Mouse (Mus musculus): ENCODE measurements around the gene Tnfrsf25. TPM values are rescaled to one million over a fixed set of nuclear protein-coding genes. Genes with fewer than 3 reads are reported as not detected.

The Tnfrsf25 gene
- total and polyA plus RNA-seq, 3 experiments, result 1.5 TPM; not detected in 2

- H3K27ac ChIP-seq (ENCODE audit: insufficient read depth, low read depth), result no peak overlapping the region
- dilution Hi-C loops (cut with MboI; ENCODE audit: extremely low pct_ligation_motif_present, extremely low pct_unique_long_range_greater_than_20kb, low sequenced_read_pairs) (no loop called here), in situ Hi-C loops (cut with MboI; ENCODE audit: low pct_ligation_motif_present, low pct_unique_long_range_greater_than_20kb, low sequenced_read_pairs) (no loop called here)
Observed at GRCm38 (mm10) chr4:152125161-152126025, 9.7 kb downstream of the Tnfrsf25 start.

GRCm38 (mm10) chr4:152126026-152126920 is 10.5 kb downstream of the Tnfrsf25 start:
- H3K27me3 ChIP-seq (replicated peaks), result peaks cover 91% of the 10 kb centered on the region
- no peak for DNase-seq (ENCODE audit: extremely low read depth)
- no peaks in the 10 kb centered on the region for H3K79me2 ChIP-seq (replicated peaks; ENCODE audit: control insufficient read depth, extremely low read depth, insufficient read depth, poor library complexity, severe bottlenecking)
- in situ Hi-C loops (cut with MboI; ENCODE audit: low pct_ligation_motif_present, low pct_unique_long_range_greater_than_20kb, low sequenced_read_pairs) (no loop called here), dilution Hi-C loops (cut with MboI; ENCODE audit: extremely low pct_ligation_motif_present, extremely low pct_unique_long_range_greater_than_20kb, low sequenced_read_pairs) (no loop called here)
- H3K36me3 ChIP-seq (replicated peaks in 1 of 2; ENCODE audit: control insufficient read depth in 1 of 2, insufficient read depth in 1 of 2, low read length in 1 of 2), result no peaks in the 10 kb centered on the region
- H3K4me3 ChIP-seq (replicated peaks in 1 of 3; ENCODE audit: low read depth in 2 of 3, low read length in 2 of 3, poor library complexity in 1 of 3), result no peak overlapping the region
- H3K4me2 ChIP-seq (ENCODE audit: insufficient read depth, low read depth, poor library complexity, severe bottlenecking), result no peak overlapping the region
- no peak for TF ChIP-seq HCFC1 (IDR thresholded peaks at IDR 0.05; ENCODE audit: low read depth, low read length)
- no peak for TF ChIP-seq POLR2A (IDR thresholded peaks at IDR 0.05; ENCODE audit: low read depth, low read length)
- TF ChIP-seq GABPA (IDR thresholded peaks at IDR 0.05; ENCODE audit: insufficient replicate concordance, low read depth, low read length), result no peak
- no peak for TF ChIP-seq MAX (IDR thresholded peaks at IDR 0.05; ENCODE audit: low read length)
- no peak for TF ChIP-seq SIN3A (IDR thresholded peaks at IDR 0.05; ENCODE audit: low read length)
- no peak for TF ChIP-seq PAX5 (IDR thresholded peaks at IDR 0.05; ENCODE audit: low read length)
- no peak for TF ChIP-seq RCOR1 (conservative IDR thresholded peaks at IDR 0.05; ENCODE audit: low read depth, low read length)
- no peak for TF ChIP-seq BHLHE40 (IDR thresholded peaks at IDR 0.05; ENCODE audit: low read depth, low read length)
- no peak for TF ChIP-seq E2F4 (IDR thresholded peaks at IDR 0.05; ENCODE audit: insufficient replicate concordance, low read depth, low read length)
- no peak for TF ChIP-seq CHD2 (IDR thresholded peaks at IDR 0.05; ENCODE audit: low read length)
- TF ChIP-seq USF1 (IDR thresholded peaks at IDR 0.05; ENCODE audit: low read depth, low read length), result no peak
- TF ChIP-seq KAT2A (IDR thresholded peaks at IDR 0.05; ENCODE audit: insufficient replicate concordance, low read length), result no peak
- no peak for TF ChIP-seq USF2 (conservative IDR thresholded peaks at IDR 0.05; ENCODE audit: low read depth, low read length)
- TF ChIP-seq EP300 (IDR thresholded peaks at IDR 0.05; ENCODE audit: low read length), result no peak
- no peak for TF ChIP-seq ZMIZ1 (IDR thresholded peaks at IDR 0.05; ENCODE audit: low read depth, low read length)
- H3K9ac ChIP-seq (ENCODE audit: insufficient read depth, low read depth), result no peak overlapping the region
- H3K4me1 ChIP-seq (ENCODE audit: control insufficient read depth in 1 of 2, insufficient read depth in 2 of 2), result peaks cover 18 to 24% of the 10 kb centered on the region in 2 experiments
- peaks cover 41% of the 10 kb centered on the region for H3K9me3 ChIP-seq (replicated peaks; ENCODE audit: low read length)
- H3K27ac ChIP-seq (ENCODE audit: insufficient read depth, low read depth), result no peak overlapping the region

More at GRCm38 (mm10) chr4:152125161-152126025, 9.7 kb downstream of the Tnfrsf25 start:
- Histone ChIP-seq H3K4me3 (replicated peaks in 1 of 3; ENCODE audit: low read depth in 2 of 3, low read length in 2 of 3, poor library complexity in 1 of 3) (no peak overlapping the region), H3K79me2 (replicated peaks; ENCODE audit: control insufficient read depth, extremely low read depth, insufficient read depth, poor library complexity, severe bottlenecking) (no peaks in the 10 kb centered on the region), H3K9me3 (replicated peaks; ENCODE audit: low read length) (peaks cover 36% of the 10 kb centered on the region), H3K27me3 (replicated peaks) (peaks cover 89% of the 10 kb centered on the region), H3K4me1 (ENCODE audit: control insufficient read depth in 1 of 2, insufficient read depth in 2 of 2) (peaks cover 18 to 32% of the 10 kb centered on the region in 2 experiments), H3K9ac (ENCODE audit: insufficient read depth, low read depth) (no peak overlapping the region), H3K4me2 (ENCODE audit: insufficient read depth, low read depth, poor library complexity, severe bottlenecking) (no peak overlapping the region), H3K36me3 (replicated peaks in 1 of 2; ENCODE audit: control insufficient read depth in 1 of 2, insufficient read depth in 1 of 2, low read length in 1 of 2) (no peaks in the 10 kb centered on the region)
- no peak for TF ChIP-seq E2F4 (IDR thresholded peaks at IDR 0.05; ENCODE audit: insufficient replicate concordance, low read depth, low read length)
- TF ChIP-seq ETS1 (conservative IDR thresholded peaks at IDR 0.05; ENCODE audit: low read depth, low read length), result no peak
- TF ChIP-seq TBP (conservative IDR thresholded peaks at IDR 0.05; ENCODE audit: low read depth, low read length), result no peak
- TF ChIP-seq ZMIZ1 (IDR thresholded peaks at IDR 0.05; ENCODE audit: low read depth, low read length), result no peak
- TF ChIP-seq NRF1 (IDR thresholded peaks at IDR 0.05; ENCODE audit: low read depth, low read length), result no peak
- no peak for TF ChIP-seq HCFC1 (IDR thresholded peaks at IDR 0.05; ENCODE audit: low read depth, low read length)
- no peak for TF ChIP-seq MYC (IDR thresholded peaks at IDR 0.05; ENCODE audit: low read depth, low read length)
- no peak for TF ChIP-seq RCOR1 (conservative IDR thresholded peaks at IDR 0.05; ENCODE audit: low read depth, low read length)
- no peak for TF ChIP-seq MAFK (IDR thresholded peaks at IDR 0.05; ENCODE audit: insufficient replicate concordance, low read length)
- no peak for TF ChIP-seq MAZ (IDR thresholded peaks at IDR 0.05; ENCODE audit: low read depth, low read length)
- no peak for TF ChIP-seq SIN3A (IDR thresholded peaks at IDR 0.05; ENCODE audit: low read length)
- no peak for TF ChIP-seq ZKSCAN1 (IDR thresholded peaks at IDR 0.05; ENCODE audit: borderline replicate concordance, low read depth, low read length)
- no peak for DNase-seq (ENCODE audit: extremely low read depth)
